Mouse (Mus musculus) ES-Bruce4 (cell line): ENCODE measurements around the gene 9430015G10Rik. TPM values are rescaled to one million over a fixed set of nuclear protein-coding genes. Genes with fewer than 3 reads are reported as not detected.
"Not testable (repeated sequence)": the region's sequence is repeated elsewhere in the genome, so short reads cannot be mapped to it uniquely, and the experiment has no call there.

Experiments used
- H3K27ac ChIP-seq: 2 replicates; pipeline ENCODE4 v1.5.1; 2012; ENCODE audit warnings: low read length, inconsistent platforms; ENCODE audit not compliant: insufficient read depth
- H3K27me3 ChIP-seq: 2 replicates; pipeline ENCODE4 v1.6.1; 2012; ENCODE audit warnings: mild to moderate bottlenecking, low read length, inconsistent platforms; ENCODE audit not compliant: control insufficient read depth, poor library complexity, insufficient read depth, severe bottlenecking
- H3K36me3 ChIP-seq: 2 replicates; pipeline ENCODE4 v1.6.1; 2012; ENCODE audit warnings: inconsistent platforms, mild to moderate bottlenecking, low read length, moderate library complexity; ENCODE audit not compliant: control insufficient read depth, poor library complexity, insufficient read depth, severe bottlenecking
- H3K4me1 ChIP-seq: one replicate; pipeline ENCODE4 v1.8.1; 2011; ENCODE audit warnings: low read length; ENCODE audit not compliant: control insufficient read depth, insufficient read depth
- H3K4me3 ChIP-seq: 2 replicates; pipeline ENCODE4 v1.5.1; 2011; ENCODE audit warnings: low read depth, mild to moderate bottlenecking, low read length
- H3K9ac ChIP-seq: 2 replicates; pipeline ENCODE4 v1.6.1; 2012; ENCODE audit warnings: low read depth, mild to moderate bottlenecking, inconsistent platforms; ENCODE audit not compliant: poor library complexity, severe bottlenecking
- H3K9me3 ChIP-seq: replicated peaks from 2 replicates; pipeline ENCODE4 v1.6.1; 2012; ENCODE audit warnings: mild to moderate bottlenecking, low read length, inconsistent platforms; ENCODE audit not compliant: control insufficient read depth, poor library complexity, insufficient read depth, severe bottlenecking
- CTCF ChIP-seq: IDR thresholded peaks from one replicate; pipeline ENCODE4 v1.8.1; 2011; ENCODE audit warnings: low read depth, low read length
- EP300 ChIP-seq: IDR thresholded peaks from 2 replicates; pipeline ENCODE4 v1.6.1; 2011; ENCODE audit warnings: low read depth, low read length; ENCODE audit not compliant: insufficient read depth
- POLR2A ChIP-seq: IDR thresholded peaks from one replicate; pipeline ENCODE4 v1.8.1; 2011; ENCODE audit warnings: low read length; ENCODE audit not compliant: insufficient read depth
- polyA plus RNA-seq: library from polyadenylated mRNA; stranded (reverse); fragments of >200 nt; gene quantifications from 2 replicates; pipeline ENCODE4 v1.2.4, GENCODE M21; 2011; ENCODE audit warnings: low read depth; ENCODE audit not compliant: missing spikeins, insufficient read depth, insufficient read length

Gene 9430015G10Rik
- polyA plus RNA-seq, 1 experiment, result 39.7 TPM

DNA sequence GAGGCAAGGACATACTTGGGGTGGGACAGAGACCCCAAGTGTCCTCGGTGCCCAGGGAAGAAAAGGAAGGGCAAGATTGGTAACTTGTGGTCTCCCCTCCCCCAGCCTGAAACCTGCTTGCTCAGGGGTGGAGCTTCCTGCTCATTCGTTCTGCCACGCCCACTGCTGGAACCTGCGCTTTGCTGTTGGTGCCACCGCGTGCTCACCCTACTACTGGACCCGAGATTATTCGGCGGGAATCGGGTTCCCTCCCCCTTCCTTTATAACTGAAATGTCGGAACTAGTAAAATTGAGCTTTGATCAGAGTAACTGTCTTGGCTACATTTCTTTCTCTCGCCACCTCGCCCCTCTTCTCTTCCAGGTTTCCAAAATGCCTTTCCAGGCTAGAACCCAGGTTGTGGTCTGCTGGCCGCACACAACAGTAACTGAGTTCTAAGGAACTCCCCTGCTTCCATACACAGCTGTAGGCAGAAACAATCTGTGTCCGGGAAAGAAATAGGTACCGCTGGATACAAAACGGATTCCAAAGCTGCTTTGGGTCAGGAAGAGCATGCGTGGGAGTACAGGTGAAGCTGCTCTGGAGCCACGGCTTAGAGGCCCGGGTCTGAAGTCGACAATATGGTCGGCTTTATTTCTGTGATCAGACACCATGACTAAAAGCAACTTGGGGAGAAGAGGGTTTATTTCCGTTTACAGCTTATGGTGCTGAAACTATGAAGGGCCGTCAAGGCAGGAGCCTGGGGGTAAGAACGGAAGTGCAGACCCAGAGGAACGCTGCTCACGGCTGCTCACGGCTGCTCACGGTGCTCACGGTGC is 26.7 kb downstream of the 9430015G10Rik start:
- H3K4me3 ChIP-seq, result no peak overlapping the region
- no peaks in the 10 kb centered on the region for H3K4me1 ChIP-seq
- H3K27me3 ChIP-seq, result no peaks in the 10 kb centered on the region
- TF ChIP-seq CTCF (no peak), POLR2A (no peak), EP300 (no peak)
- no peak overlapping the region for H3K27ac ChIP-seq
- H3K9ac ChIP-seq, result no peak overlapping the region
- no peaks in the 10 kb centered on the region for H3K36me3 ChIP-seq
- H3K9me3 ChIP-seq, result peaks cover 28% of the 10 kb centered on the region

DNA sequence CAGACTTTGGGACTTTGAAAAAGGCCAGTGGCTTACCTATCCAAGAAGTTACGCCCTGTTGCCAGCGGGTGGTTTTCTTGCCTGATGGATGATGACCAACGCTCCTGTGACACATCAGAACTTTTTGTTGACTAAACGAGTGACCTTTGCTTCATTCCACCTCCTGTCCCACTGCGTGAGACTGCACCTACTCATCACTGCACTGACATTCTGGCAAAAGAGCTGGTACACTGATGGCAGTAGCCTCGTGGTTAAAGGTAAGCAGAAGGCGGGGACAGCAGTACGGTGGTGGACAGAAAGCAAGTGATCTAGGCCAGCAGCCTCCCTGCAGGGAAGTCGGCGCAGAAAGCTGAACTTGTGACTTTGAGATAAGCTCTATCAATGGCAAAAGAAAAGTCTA is 41.1 kb downstream of the 9430015G10Rik start:
- peaks cover 36% of the 10 kb centered on the region for H3K9me3 ChIP-seq
- H3K36me3 ChIP-seq, H3K9ac ChIP-seq, H3K27ac ChIP-seq, H3K4me3 ChIP-seq, H3K4me1 ChIP-seq, H3K27me3 ChIP-seq: not testable (repeated sequence)

DNA sequence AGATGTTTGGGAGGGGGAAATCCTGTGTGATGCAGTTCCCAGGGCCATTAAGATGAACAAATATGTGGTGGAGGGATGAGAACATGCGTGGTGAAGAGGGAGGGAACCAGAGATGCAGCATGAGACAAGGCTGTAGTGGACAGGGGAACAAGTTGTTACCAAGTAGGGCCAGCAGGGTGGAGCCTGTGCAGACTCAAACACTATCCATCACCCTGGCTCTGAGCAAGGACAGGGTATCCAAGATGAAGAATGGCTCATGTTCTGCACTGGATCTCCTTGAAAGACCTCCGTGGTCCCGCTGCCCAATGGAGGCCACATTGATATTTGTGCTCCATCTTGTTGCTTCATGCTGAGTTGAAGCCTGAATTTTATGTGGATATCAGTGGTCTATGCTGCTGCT is 45.0 kb downstream of the 9430015G10Rik start:
- Histone ChIP-seq H3K27ac (no peak overlapping the region), H3K9ac (no peak overlapping the region), H3K4me3 (no peak overlapping the region), H3K36me3 (no peaks in the 10 kb centered on the region), H3K9me3 (peaks cover 39% of the 10 kb centered on the region), H3K4me1 (no peaks in the 10 kb centered on the region), H3K27me3 (no peaks in the 10 kb centered on the region)
- TF ChIP-seq EP300, result no peak
- TF ChIP-seq CTCF, result no peak
- TF ChIP-seq POLR2A, result no peak

DNA sequence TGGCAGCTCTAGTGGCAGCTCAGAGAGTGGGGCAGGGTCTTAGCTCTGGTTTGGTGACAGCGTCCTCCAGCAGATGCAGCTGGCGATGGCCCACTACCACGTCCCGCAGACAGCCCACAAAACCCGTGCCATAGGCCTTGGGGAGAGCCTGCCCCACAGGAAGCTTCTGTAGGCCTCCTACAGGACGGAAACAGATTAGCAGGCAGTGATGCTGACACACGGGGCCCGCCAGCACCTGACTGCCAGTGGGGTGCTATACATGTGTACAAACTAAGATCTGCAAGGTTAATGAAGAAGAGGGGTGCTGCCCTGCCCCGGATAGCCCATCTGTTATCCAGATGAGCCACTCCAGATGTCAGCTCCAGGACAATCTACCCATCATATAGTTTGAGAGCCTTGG is 56.7 kb downstream of the 9430015G10Rik start:
- no peak overlapping the region for H3K9ac ChIP-seq
- no peaks in the 10 kb centered on the region for H3K27me3 ChIP-seq
- H3K36me3 ChIP-seq, result peaks cover 69% of the 10 kb centered on the region
- no peak overlapping the region for H3K27ac ChIP-seq
- H3K9me3 ChIP-seq, result peaks cover 61% of the 10 kb centered on the region
- TF ChIP-seq EP300, result no peak
- TF ChIP-seq POLR2A, result no peak
- TF ChIP-seq CTCF, result no peak
- no peaks in the 10 kb centered on the region for H3K4me1 ChIP-seq
- H3K4me3 ChIP-seq, result no peak overlapping the region

DNA sequence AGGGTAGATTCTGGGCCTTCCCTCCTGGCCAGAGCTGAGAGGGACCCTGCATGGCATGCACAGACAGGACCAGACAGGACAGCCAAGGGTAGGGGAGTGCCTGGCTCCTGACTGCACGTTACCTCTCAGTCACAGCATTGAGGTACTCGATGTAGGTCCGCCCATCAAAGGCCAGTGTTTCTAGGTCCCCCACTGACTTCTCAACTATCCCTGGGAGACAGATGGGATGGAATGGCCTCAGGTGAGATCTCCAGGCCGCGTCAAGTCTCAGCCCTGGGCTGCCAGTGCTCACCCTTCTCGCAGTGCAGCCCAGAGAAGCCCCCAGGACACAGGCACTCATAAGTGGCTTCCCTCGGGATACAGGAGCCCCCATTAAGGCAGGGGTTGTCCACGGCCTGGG is 58.8 kb downstream of the 9430015G10Rik start:
- TF ChIP-seq POLR2A (no peak), CTCF (no peak), EP300 (no peak)
- no peak overlapping the region for H3K9ac ChIP-seq

GRCm38 (mm10) chr4:156169129-156169528 is 59.3 kb downstream of the 9430015G10Rik start:
- Histone ChIP-seq H3K36me3 (peaks cover 95% of the 10 kb centered on the region), H3K4me3 (no peak overlapping the region), H3K4me1 (no peaks in the 10 kb centered on the region), H3K9ac (no peak overlapping the region), H3K27me3 (no peaks in the 10 kb centered on the region), H3K27ac (no peak overlapping the region), H3K9me3 (peaks cover 66% of the 10 kb centered on the region)
- TF ChIP-seq EP300 (no peak), POLR2A (no peak), CTCF (no peak)

More for the DNA sequence above, 58.8 kb downstream of the 9430015G10Rik start:
- H3K4me1 ChIP-seq, result no peaks in the 10 kb centered on the region
- peaks cover 90% of the 10 kb centered on the region for H3K36me3 ChIP-seq
- H3K27me3 ChIP-seq, result no peaks in the 10 kb centered on the region
- H3K4me3 ChIP-seq, result no peak overlapping the region
- peaks cover 67% of the 10 kb centered on the region for H3K9me3 ChIP-seq
- no peak overlapping the region for H3K27ac ChIP-seq
